Mouse (Mus musculus): ENCODE data around the gene Pes1.
"Not testable (repeated sequence)": the region's sequence is repeated elsewhere in the genome, so short reads cannot be mapped to it uniquely, and the experiment has no call there.

- TF ChIP-seq POLR2A (IDR thresholded peaks at IDR 0.05; ENCODE audit: control insufficient read depth in 1 of 2, insufficient read depth in 1 of 2, low read depth in 1 of 2, low read length in 2 of 2, poor library complexity in 1 of 2); NRF1 (IDR thresholded peaks at IDR 0.05; ENCODE audit: insufficient read depth, low read depth, low read length, poor library complexity, severe bottlenecking); CTCF (IDR thresholded peaks at IDR 0.05 in 2 of 3, conservative IDR thresholded peaks at IDR 0.05 in 1 of 3; ENCODE audit: control insufficient read depth in 1 of 3, insufficient read depth in 1 of 3, low read depth in 2 of 3, low read length in 3 of 3, poor library complexity in 1 of 3, severe bottlenecking in 1 of 3): not testable (repeated sequence)
- 0 out of 4 replicates have a peak, but pooled peaks have one; percentile 26 to 31 for TF ChIP-seq EP300 (IDR thresholded peaks at IDR 0.05; ENCODE audit: low read depth in 1 of 2, low read length in 2 of 2)
Observed at GRCm38 (mm10) chr11:4015796-4016195, 52.0 kb downstream of the Pes1 start.
